Mouse (Mus musculus): ENCODE data around the gene Blvra.
"Not testable (repeated sequence)": the region's sequence is repeated elsewhere in the genome, so short reads cannot be mapped to it uniquely, and the experiment has no call there.

GRCm38 (mm10) chr2:127090151-127090550 is 19.7 kb downstream of the Blvra start:
- not testable (repeated sequence) for TF ChIP-seq POLR2A (IDR thresholded peaks at IDR 0.05; ENCODE audit: insufficient read depth, low read depth, low read length); CTCF (IDR thresholded peaks at IDR 0.05)
